ENCODE assay signal across 15 mouse cellular contexts in the genomic region with DNA sequence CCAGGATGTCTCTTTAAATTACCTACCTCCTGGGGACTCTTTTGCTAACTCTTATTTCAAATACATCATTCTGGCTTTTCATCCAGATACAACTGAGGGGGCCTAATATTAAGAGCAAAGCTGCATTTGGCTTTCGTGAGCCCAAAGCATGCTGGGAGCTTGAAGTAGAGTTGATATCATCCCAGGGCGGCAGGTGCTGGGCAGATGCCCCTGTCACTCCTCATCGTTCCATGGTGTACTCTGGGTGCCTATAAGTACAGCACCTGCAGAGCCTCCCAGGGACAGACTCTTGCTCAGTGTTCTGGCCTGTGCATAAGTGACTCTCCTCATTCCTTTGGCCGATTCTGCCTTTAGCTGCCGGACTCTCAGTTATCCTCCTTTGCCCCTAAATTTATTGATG.
"Had no signal": no experiment of that assay in that cellular context is flagged by ENCODE, and none has a peak within 500 bp of the region (broad histone marks: within the 10 kb centered on the region; RNA-seq: fewer than 3 reads in every experiment).

No protein-coding gene starts in this region.

- H3K27me3 ChIP-seq: neural tube, embryonic 13.5 days; neural tube, embryonic 15.5 days; stomach, embryonic 15.5 days had no signal

- DNase-seq: retina, postnatal 1 day; right cerebral cortex, adult 18-20 months; right cerebral cortex, postnatal 14 days; right cerebral cortex, postnatal 25 days; right cerebral cortex, postnatal 4 days; spleen, adult 18-20 months; thymus, adult 18-20 months; thymus, adult 2 months; thymus, postnatal 14 days; thymus, postnatal 25 days; thymus, postnatal 36 days; thymus, postnatal 4 days had no signal

- H3K4me2 ChIP-seq: neural tube, embryonic 13.5 days; neural tube, embryonic 15.5 days; stomach, embryonic 15.5 days had no signal

- H3K36me3 ChIP-seq: stomach, embryonic 15.5 days had no signal

- H3K4me3 ChIP-seq: neural tube, embryonic 13.5 days; neural tube, embryonic 15.5 days; stomach, embryonic 15.5 days had no signal
